Mouse (Mus musculus): Measurements from ENCODE around the gene Cnnm1.

The Cnnm1 gene

GRCm38 (mm10) chr19:43535372-43535771 is 95.1 kb downstream of the Cnnm1 start:
- no peak for DNase-seq (ENCODE audit: low spot score in 2 of 2)

GRCm38 (mm10) chr19:43546337-43547117 is 106.3 kb downstream of the Cnnm1 start:
- DNase-seq (ENCODE audit: low spot score in 2 of 2), result no peak
